Mouse (Mus musculus) C2C12 (cell line): ENCODE measurements around the gene H2afj.

Experiments used
- CEBPB ChIP-seq: IDR thresholded peaks from one replicate; pipeline ENCODE4 v1.6.1; 2011; ENCODE audit warnings: low read depth, mild to moderate bottlenecking, control low read depth, moderate library complexity
- CTCF ChIP-seq: IDR thresholded peaks from one replicate; pipeline ENCODE4 v1.5.1; 2011; ENCODE audit not compliant: control insufficient read depth, insufficient read depth, insufficient read length
- FOSL1 ChIP-seq: IDR thresholded peaks from one replicate; pipeline ENCODE4 v1.8.0; 2011; ENCODE audit warnings: mild to moderate bottlenecking, low read length; ENCODE audit not compliant: poor library complexity, insufficient read depth, severe bottlenecking
- MAX ChIP-seq: IDR thresholded peaks from one replicate; pipeline ENCODE4 v1.6.1; 2011; ENCODE audit warnings: mild to moderate bottlenecking, control low read depth
- MYOD1 ChIP-seq: IDR thresholded peaks from one replicate; pipeline ENCODE4 v1.6.1; 2011; ENCODE audit warnings: low read depth; ENCODE audit not compliant: control insufficient read depth, insufficient read length
- MYOG ChIP-seq: IDR thresholded peaks from one replicate; pipeline ENCODE4 v1.6.1; 2011; ENCODE audit not compliant: control insufficient read depth, insufficient read length; ENCODE audit errors: extremely low read depth
- USF1 ChIP-seq: IDR thresholded peaks from one replicate; pipeline ENCODE4 v1.6.1; 2011; ENCODE audit warnings: low read depth, mild to moderate bottlenecking, control low read depth, moderate library complexity

DNA sequence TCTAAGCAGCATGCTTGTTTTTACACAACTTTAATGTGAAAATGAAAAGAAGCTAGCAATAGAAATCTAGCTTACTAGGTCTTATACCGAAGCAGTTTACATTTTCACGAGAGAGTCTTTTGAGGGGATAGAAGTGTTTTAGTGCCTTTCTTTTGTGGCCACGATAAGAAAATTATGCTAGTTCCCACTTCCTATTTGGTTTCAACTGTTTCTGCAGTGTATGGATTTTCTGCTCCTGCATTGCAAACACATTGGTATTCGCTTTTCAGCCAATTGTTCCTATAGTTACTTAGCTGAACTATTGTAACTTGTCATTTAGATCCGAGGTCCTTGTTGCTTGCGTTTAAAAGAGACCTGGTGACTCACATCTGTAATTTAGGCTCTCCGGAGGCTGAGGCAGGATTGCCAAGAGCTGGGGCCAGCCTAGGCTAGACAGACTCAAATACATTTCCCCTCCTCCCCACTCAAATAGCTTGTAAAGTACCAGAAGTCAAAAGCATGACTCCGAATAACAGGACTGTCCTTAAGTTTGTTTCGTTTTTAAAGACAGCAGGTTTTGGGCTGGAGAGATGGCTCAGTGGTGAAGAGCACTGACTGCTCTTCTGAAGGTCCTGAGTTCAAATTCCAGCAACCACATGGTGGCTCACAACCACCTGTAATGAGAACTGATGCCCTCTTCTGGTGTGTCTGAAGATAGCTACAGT is 3.2 kb upstream of the H2afj start:
- no peak for TF ChIP-seq CTCF
- TF ChIP-seq MYOD1 = no peak
- TF ChIP-seq USF1 = no peak
- TF ChIP-seq MAX = no peak
- TF ChIP-seq CEBPB = no peak
- TF ChIP-seq MYOG = no peak
- TF ChIP-seq FOSL1 = no peak
